Mouse (Mus musculus) testis, adult 2 months (tissue): Measurements from ENCODE around the gene Mitf.

Source experiments
- CTCF ChIP-seq: fragments of 200-500 bp; IDR thresholded peaks from 2 replicates; pipeline ENCODE4 v1.5.1; 2012; ENCODE audit warnings: low read depth, mild to moderate bottlenecking, inconsistent platforms, low read length, moderate library complexity; ENCODE audit not compliant: control insufficient read depth, insufficient read depth, insufficient replicate concordance
- POLR2A ChIP-seq: fragments of 200-500 bp; IDR thresholded peaks from 2 replicates; pipeline ENCODE4 v1.6.1; 2012; ENCODE audit warnings: low read depth, mild to moderate bottlenecking, inconsistent platforms, low read length, moderate library complexity; ENCODE audit not compliant: control insufficient read depth

DNA sequence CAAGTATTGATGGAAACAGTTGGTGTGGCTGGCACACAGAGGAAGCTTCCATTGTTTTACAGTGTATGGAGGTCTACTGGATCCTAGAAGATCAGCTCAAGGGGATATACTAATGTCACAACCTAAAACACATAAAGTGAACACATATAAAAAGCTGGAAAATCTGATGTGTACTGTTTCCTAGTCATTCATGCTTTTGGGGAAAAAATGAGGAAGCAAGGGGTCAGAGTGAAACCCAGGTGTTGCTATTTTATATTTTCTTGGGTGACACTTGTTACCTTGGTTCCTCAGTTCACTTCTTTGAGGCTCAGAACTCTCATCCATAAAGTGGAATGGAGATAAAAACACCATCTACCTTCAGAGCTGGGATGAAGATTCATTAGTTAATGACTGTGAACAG is 32.7 kb downstream of the Mitf start:
- no peak for TF ChIP-seq POLR2A
- TF ChIP-seq CTCF, result no peak
